Mouse (Mus musculus): ENCODE measurements around the gene Gm10234. TPM values are rescaled to one million over a fixed set of nuclear protein-coding genes. Genes with fewer than 3 reads are reported as not detected.

The Gm10234 gene
- not detected for total RNA-seq (2021)
- long read RNA-seq, result 0 reads

DNA sequence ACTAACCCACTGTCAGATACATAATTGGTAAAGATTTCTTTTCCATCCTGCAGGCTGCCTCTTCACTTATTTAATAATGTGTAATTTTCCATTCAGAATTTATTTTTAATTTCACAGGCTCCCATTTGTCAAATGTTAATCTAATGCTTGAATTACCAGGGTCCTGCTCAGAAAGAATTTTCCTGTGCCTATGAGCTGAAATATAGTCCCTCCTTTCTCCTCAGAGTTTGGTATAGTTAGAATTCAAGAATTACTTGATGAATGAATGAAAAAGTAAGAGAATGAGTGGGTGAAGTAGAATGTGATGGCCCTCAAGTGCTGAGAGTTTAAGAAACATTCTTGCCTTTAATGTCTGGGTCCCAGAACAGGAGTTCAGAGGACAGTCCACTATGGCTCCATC is at the start of gene Gm10234:
Gm10234 (plus strand) TSS at position 301 of the 400 bp plus-strand sequence.
- no peak for DNase-seq (ENCODE audit: low spot score in 2 of 2)

DNA sequence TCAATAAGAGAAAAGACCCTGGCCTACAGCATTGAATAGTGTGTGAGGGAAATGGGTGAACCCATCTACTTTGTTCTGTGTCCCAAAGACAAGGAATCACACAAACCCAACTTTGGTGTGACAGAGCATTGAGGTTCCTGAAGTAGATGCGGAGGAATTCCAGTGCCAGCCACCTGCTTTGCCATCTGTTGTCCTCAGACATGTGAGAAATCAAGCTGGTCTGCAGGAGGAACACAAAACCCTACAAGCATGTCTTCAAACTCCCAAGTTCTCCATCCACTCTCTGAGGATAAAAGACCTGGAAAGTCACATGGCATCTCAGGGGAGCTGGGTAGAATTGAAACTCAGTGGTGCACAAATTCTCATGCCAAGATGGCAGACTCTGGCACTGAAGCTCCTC is 44.3 kb upstream of the Gm10234 start:
- no peak for DNase-seq (ENCODE audit: low spot score in 2 of 2)

DNA sequence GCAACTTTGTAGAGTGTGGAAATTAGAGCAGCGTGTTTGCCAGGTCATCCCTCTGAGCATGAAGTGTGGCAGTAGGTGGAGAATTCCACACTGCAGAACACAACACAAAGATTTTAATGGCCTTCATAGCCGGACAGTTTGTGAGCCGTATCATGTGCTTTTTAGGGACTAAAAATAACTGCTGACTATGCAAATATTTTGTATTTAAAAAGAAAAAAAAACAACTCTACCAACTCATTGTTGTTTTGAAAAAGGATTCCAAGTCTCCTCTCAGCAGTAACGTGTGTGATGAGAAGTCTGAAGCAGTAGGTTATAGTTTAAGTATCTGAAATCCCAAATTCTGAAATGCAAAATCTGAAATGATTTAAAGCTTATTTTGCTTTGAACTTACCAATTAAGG is 25.9 kb upstream of the Gm10234 start:
- no peak for DNase-seq (ENCODE audit: low spot score in 2 of 2)

DNA sequence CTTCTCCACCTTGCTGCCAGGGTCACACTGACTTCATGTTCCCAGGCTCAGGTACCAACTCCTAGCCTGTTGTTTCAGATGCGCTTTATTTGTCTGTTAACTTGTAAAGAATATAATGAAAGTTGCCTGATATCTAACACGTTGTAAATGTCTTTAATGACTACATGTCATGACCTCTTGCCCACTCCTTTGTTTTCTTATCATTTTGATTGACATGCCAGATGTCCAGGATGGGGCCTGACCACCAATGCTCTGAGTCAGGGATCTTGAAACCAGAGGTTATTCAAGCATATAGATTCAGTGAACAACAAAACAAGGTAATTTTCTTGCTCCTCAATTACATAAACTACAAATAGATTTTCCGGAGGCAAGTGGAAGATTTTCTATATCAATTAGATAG is 23.5 kb upstream of the Gm10234 start:
- DNase-seq (ENCODE audit: low spot score in 2 of 2), result no peak

DNA sequence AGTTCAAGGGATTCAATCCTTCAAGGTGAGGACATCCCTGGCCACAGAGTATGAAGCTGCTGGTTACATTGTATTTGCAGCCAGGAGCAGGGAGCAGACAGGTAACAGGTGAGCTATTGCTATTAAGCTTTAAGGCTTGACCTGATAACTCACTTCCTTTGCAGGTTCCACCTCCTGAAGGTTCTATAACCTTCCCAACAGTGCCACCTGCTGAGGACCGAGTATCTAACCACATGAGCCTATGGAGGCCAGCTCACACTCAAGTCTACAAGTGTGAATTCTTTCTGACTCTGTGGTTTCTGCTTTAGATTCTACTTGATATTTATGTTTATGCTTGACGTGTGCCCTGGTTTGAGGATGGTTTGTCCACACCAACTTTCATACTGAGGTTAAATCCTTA is 21.3 kb upstream of the Gm10234 start:
- no peak for DNase-seq (ENCODE audit: low spot score in 2 of 2)

DNA sequence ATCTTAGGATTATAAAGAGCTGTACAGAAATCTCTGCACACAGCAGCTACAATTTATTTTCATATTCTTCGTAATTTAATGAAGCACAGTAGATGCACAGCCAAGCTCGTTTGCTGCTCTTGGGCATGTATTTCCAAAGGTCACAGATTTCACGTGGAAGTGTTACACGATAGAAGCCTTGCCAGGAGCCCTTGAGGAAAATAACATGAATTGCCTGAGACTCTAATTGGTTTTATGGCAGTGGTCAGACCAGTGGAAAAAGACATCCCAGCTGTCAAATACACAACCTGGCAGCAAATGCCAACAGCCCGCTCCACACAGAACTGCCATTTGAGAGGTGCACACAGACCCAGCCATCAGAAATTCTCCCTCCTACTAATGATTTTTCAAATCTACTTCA is 9.3 kb downstream of the Gm10234 start:
- DNase-seq (ENCODE audit: low spot score in 2 of 2), result no peak

DNA sequence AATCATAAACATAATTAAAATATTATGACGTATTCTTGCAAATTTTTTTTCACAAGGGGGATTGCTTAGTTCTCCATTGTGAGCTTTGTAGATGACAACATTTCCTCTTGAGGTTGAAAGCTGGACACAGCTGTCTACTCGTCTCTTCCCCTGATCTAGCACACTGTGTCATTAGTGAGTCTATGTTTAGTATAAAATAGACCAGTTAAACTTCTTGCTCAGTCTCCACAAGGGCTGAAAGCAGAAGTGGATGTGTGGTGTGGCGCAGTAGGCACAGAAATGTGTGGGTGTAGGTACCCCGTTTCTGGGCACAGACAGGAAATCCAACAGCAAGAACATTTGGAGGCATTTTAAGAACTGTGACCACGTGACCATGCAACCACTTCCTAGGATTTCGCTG is 12.9 kb downstream of the Gm10234 start:
- no peak for DNase-seq (ENCODE audit: low spot score in 2 of 2)

DNA sequence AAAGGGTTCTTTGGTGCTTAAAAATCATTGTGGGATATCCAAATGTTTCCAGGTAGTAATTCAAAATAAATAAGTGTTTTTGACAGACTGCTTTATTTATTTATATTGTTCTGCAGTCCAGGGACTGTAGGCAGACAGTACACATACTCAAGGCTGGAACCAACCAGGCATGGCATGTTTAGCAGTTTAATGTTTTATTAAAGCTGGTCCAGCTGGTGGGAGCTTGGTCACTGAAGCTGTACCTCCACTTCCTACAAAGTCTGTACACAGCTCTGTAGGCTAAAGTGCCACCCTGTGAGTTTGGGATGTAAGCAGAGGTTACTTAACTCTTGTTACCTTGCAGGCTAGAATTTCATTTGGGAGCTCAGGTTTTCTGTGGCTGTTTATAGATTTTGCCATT is 27.5 kb downstream of the Gm10234 start:
- no peak for DNase-seq (ENCODE audit: low spot score in 2 of 2)

DNA sequence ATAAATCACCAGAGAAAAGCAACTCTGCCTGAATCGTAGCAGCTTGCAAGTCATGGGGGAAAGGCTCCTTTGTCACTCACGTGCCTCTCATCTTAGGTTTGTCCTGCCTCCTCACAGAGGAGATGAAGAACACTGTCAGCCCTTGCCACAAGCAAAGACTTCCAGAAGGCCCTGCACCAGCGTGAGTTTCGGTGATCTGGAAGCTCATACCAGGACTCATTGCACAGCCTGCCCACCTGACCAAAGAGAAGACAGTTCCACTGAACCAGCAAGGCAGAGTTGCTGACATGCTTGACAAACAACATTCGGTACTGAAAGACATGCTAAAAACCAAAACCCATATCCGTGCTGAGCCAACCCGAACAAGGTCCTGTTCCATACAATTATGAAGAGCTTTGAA is 31.1 kb downstream of the Gm10234 start:
- no peak for DNase-seq (ENCODE audit: low spot score in 2 of 2)

DNA sequence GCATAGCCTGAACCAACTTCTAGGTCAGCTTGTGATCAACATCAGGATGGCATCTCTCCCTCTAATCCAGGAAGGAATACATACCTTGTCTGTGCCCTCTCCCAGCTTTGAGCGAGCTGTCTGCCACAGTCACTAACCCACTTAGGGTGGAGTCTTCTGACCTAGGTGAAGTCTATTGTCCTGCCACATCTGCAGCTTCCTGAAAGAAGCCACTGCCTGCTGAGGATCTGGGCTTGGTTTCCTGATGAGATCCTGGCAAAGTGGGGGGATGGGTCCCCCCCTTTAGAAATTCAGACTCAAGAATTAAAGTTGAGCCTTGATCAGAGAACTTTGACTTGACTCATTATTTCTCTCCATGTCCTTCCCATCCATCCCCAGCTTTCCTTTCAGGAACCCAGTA is 32.0 kb downstream of the Gm10234 start:
- no peak for DNase-seq (ENCODE audit: low spot score in 2 of 2)

DNA sequence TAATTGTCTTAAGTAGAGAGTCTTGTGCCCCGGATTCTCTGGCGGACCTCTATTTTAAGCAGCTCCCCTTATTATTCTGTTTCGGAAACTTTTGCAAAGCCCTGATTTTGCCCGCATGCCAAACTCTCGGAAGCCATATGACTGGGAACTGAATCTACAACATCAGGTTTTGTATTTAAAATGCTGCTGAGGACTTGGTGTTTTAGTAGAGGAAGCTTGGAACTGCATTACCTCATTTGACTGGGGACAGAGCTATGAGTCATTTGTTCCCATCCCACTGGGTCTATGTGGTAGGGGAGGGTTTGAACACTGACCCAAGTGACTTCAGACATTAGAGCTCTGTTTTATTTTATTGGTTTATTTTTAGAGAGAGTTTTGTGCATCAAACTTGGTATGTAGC is 38.2 kb downstream of the Gm10234 start:
- no peak for DNase-seq (ENCODE audit: low spot score in 2 of 2)

DNA sequence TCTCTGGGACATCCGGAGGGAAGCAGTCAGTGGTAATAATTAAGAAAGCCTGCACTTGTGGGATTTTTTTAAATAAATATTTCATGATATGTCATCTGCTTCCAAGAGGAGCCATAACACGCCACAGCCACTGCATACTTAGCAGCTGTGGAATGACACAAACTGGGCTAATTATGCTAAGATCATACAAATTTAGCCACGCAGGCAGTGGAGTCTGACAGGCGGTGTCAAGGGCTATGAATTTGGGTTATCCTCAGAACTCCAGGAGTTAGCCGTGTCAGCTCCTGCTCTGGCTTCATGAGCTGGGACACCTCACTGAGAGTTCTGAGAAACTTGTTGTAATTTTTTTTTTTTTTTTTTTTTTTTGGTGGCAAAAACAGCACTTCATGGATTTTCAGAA is 40.8 kb downstream of the Gm10234 start:
- no peak for DNase-seq (ENCODE audit: low spot score in 2 of 2)

DNA sequence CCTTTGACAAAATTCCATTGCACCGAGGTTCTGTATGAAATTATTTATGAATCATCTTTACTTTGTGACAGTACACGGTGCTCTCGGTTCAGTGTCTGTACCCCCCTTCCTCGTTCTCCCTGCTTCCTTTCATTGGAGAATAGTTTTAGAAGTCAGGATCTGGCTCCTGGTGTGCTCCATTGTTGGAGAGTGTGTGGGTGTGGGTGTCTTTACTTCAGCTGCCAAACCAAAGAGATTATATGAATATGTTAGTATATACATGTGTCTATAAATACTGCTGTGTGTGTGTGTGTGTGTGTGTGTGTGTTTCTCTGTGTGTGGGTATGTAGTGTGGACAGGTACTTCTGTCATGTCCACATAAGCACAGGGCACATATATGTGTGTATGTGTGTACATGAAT is 49.9 kb downstream of the Gm10234 start:
- DNase-seq (ENCODE audit: low spot score in 2 of 2), result no peak

Other genes with a start within 250 kb of the Gm10234 start
- 1 to 10 TPM; 6.2 to 7.9 TPM for gene Kbtbd8, start 204.9 kb upstream of the Gm10234 start, total RNA-seq (2021)